Comparison of ENCODE assay signal across 10 mouse cellular contexts in the genomic region with DNA sequence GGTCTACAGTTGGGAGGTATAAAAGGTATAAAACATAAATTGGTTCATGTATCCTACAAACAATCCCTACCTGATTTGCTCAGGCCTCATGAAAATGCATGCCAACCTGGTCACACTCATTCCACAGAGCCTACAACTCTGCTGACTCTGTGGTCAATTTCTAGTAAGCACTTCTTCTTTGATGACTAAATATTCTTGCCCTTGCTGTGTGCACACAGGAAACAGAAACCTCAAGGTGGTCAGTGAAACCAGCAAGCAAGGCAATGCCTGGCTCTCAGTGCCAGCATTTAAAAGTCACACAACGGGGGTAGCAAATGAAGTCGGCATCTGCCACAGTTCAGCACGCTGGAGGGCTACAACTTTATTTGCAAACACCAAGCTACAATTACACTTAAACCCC. TPM values are rescaled to one million over a fixed set of nuclear protein-coding genes. Genes with fewer than 3 reads are reported as not detected.
DNase-seq lines count a peak whose midpoint lies in the region; ATAC-seq lines count a peak whose summit lies in the region.
"Had no signal": no experiment of that assay in that cellular context is flagged by ENCODE, and none has a peak within 500 bp of the region (broad histone marks: within the 10 kb centered on the region; RNA-seq: fewer than 3 reads in every experiment).

No protein-coding gene starts in this region.

- no peak overlapping the region for H3K9ac ChIP-seq in hindbrain, embryonic 11.5 days (ENCODE audit: low read depth, low read length)
- 0 out of 2 replicates have a peak overlapping the region, but pooled peaks have one; percentile 4 for H3K9ac ChIP-seq in embryonic facial prominence, embryonic 13.5 days
- H3K9ac ChIP-seq in hindbrain, embryonic 16.5 days (ENCODE audit: low read depth, low read length), result peak overlapping the region; percentile 49

- H3K9me3 ChIP-seq in hindbrain, embryonic 10.5 days, result peaks cover 3% of the 10 kb centered on the region; the same call in 1 of the 2 replicates
- peaks cover 3% of the 10 kb centered on the region; the same call in 1 of the 2 replicates for H3K9me3 ChIP-seq in hindbrain, embryonic 11.5 days (ENCODE audit: control insufficient read depth, low read length)
- H3K9me3 ChIP-seq in embryonic facial prominence, embryonic 13.5 days, result peaks cover 3% of the 10 kb centered on the region; the same call in 1 of the 2 replicates
- no peaks in the 10 kb centered on the region for H3K9me3 ChIP-seq in hindbrain, embryonic 16.5 days (ENCODE audit: control insufficient read depth, low read length)

- no peak overlapping the region for H3K4me3 ChIP-seq in hindbrain, embryonic 10.5 days
- no peak overlapping the region for H3K4me3 ChIP-seq in hindbrain, embryonic 11.5 days (ENCODE audit: low read depth, low read length)
- H3K4me3 ChIP-seq in embryonic facial prominence, embryonic 13.5 days, result peak overlapping the region; percentile 24
- peak overlapping the region; percentile 39 for H3K4me3 ChIP-seq in hindbrain, embryonic 16.5 days (ENCODE audit: low read length)

- H3K27ac ChIP-seq in hindbrain, embryonic 10.5 days, result peak overlapping the region; percentile 30; the same call in 1 of the 2 replicates
- no peak overlapping the region for H3K27ac ChIP-seq in hindbrain, embryonic 11.5 days (ENCODE audit: low read depth, low read length)
- H3K27ac ChIP-seq in embryonic facial prominence, embryonic 13.5 days, result no peak overlapping the region
- peak overlapping the region; percentile 62; the same call in 1 of the 2 replicates for H3K27ac ChIP-seq in hindbrain, embryonic 16.5 days (ENCODE audit: low read depth, low read length)

- no peaks in the 10 kb centered on the region for H3K27me3 ChIP-seq in hindbrain, embryonic 10.5 days (ENCODE audit: insufficient read depth, poor library complexity, severe bottlenecking)
- H3K27me3 ChIP-seq in hindbrain, embryonic 11.5 days (ENCODE audit: control insufficient read depth, insufficient read depth, low read length), result no peaks in the 10 kb centered on the region
- no peaks in the 10 kb centered on the region for H3K27me3 ChIP-seq in embryonic facial prominence, embryonic 13.5 days
- H3K27me3 ChIP-seq in hindbrain, embryonic 16.5 days (replicated peaks; ENCODE audit: control insufficient read depth, insufficient read depth, low read length), result no peaks in the 10 kb centered on the region

- WGBS in hindbrain, embryonic 10.5 days, result 84% methylated on average over 3 of the region's 3 CpGs
- 84% methylated on average over 3 of the region's 3 CpGs for WGBS in hindbrain, embryonic 11.5 days
- 66% methylated on average over 3 of the region's 3 CpGs for WGBS in embryonic facial prominence, embryonic 13.5 days
- 36% methylated on average over 3 of the region's 3 CpGs for WGBS in hindbrain, embryonic 16.5 days

- ATAC-seq in hindbrain, embryonic 11.5 days (ENCODE audit: low FRiP score), result no peak
- no peak for ATAC-seq in embryonic facial prominence, embryonic 13.5 days (ENCODE audit: insufficient number of reproducible peaks, insufficient read depth, low FRiP score, low TSS enrichment, low read depth)
- no peak for ATAC-seq in hindbrain, embryonic 16.5 days
- ATAC-seq: lung, postnatal 0 days had no signal

- DNase-seq in hindbrain, embryonic 10.5 days (ENCODE audit: low spot score), result no peak
- no peak for DNase-seq in hindbrain, embryonic 11.5 days (ENCODE audit: low spot score)
- peak; percentile 41 to 67 for DNase-seq in natural killer cell, adult 2 months (ENCODE audit: low spot score in 2 of 2)
- no peak for DNase-seq in gastrocnemius, adult 18-20 months (ENCODE audit: low spot score)
- DNase-seq in adrenal gland, adult 8-10 months, result no peak
- no peak for DNase-seq in liver
- DNase-seq: kidney, adult 11 months had no signal

- H3K36me3 ChIP-seq in hindbrain, embryonic 10.5 days, result peaks cover 29% of the 10 kb centered on the region
- H3K36me3 ChIP-seq in hindbrain, embryonic 11.5 days (ENCODE audit: control insufficient read depth, insufficient read depth, low read length), result 0 out of 2 replicates have a peak, but pooled peaks cover 2% of the 10 kb centered on the region
- peaks cover 12% of the 10 kb centered on the region for H3K36me3 ChIP-seq in embryonic facial prominence, embryonic 13.5 days
- peaks cover 3% of the 10 kb centered on the region; the same call in 1 of the 2 replicates for H3K36me3 ChIP-seq in hindbrain, embryonic 16.5 days (ENCODE audit: control insufficient read depth, insufficient read depth, low read length)

- no peak overlapping the region for H3K4me2 ChIP-seq in hindbrain, embryonic 11.5 days (replicated peaks; ENCODE audit: low read depth, low read length)
- peak overlapping the region; percentile 85 for H3K4me2 ChIP-seq in embryonic facial prominence, embryonic 13.5 days
- peak overlapping the region; percentile 79 for H3K4me2 ChIP-seq in hindbrain, embryonic 16.5 days (ENCODE audit: low read length)

- peaks cover 35% of the 10 kb centered on the region for H3K4me1 ChIP-seq in hindbrain, embryonic 10.5 days (replicated peaks)
- H3K4me1 ChIP-seq in hindbrain, embryonic 11.5 days (replicated peaks; ENCODE audit: control insufficient read depth, insufficient read depth, low read length), result no peaks in the 10 kb centered on the region
- H3K4me1 ChIP-seq in embryonic facial prominence, embryonic 13.5 days, result peaks cover 25% of the 10 kb centered on the region
- H3K4me1 ChIP-seq in hindbrain, embryonic 16.5 days (ENCODE audit: control insufficient read depth, insufficient read depth, low read depth, low read length), result peaks cover 20% of the 10 kb centered on the region

RNA-seq across cellular contexts. Expression of a gene that starts 45.2 kb away (rescaled TPM):
- polyA plus RNA-seq in hindbrain, embryonic 10.5 days (2016; fragmentation: Nextera tagmentation; extraction: Ambion mirVana), result 26.7 and 27.5 TPM in 2 replicates
- 32.9 and 41.5 TPM in 2 replicates for polyA plus RNA-seq in hindbrain, embryonic 11.5 days (2014; fragmentation: Nextera tagmentation; extraction: Ambion mirVana)
- 26.6 and 30.4 TPM in 2 replicates for polyA plus RNA-seq in embryonic facial prominence, embryonic 13.5 days (2015; fragmentation: Nextera tagmentation; extraction: Ambion mirVana)
- 38.7 and 39.5 TPM in 2 replicates for polyA plus RNA-seq in hindbrain, embryonic 16.5 days (2015; fragmentation: Nextera tagmentation; extraction: Ambion mirVana)
- total RNA-seq in gastrocnemius, adult 18-20 months (2021), result 1 to 10 TPM; 1.2 to 2.5 TPM
- total RNA-seq in adrenal gland, adult 8-10 months (2022), result 1 to 10 TPM; 3.5 to 6.6 (median 5.2) TPM

RNA-seq across cellular contexts. Expression of a gene that starts 56.9 kb away (rescaled TPM):
- polyA plus RNA-seq in hindbrain, embryonic 10.5 days (2016; fragmentation: Nextera tagmentation; extraction: Ambion mirVana), result 9.3 and 9.6 TPM in 2 replicates
- polyA plus RNA-seq in hindbrain, embryonic 11.5 days (2014; fragmentation: Nextera tagmentation; extraction: Ambion mirVana), result 11.6 and 12.9 TPM in 2 replicates
- 11.1 and 11.5 TPM in 2 replicates for polyA plus RNA-seq in embryonic facial prominence, embryonic 13.5 days (2015; fragmentation: Nextera tagmentation; extraction: Ambion mirVana)
- 15.0 and 15.6 TPM in 2 replicates for polyA plus RNA-seq in hindbrain, embryonic 16.5 days (2015; fragmentation: Nextera tagmentation; extraction: Ambion mirVana)
- 10 to 100 TPM; 15.3 to 18.7 TPM for total RNA-seq in gastrocnemius, adult 18-20 months (2021)
- 10 to 100 TPM; 40.4 to 49.6 (median 42.9) TPM for total RNA-seq in adrenal gland, adult 8-10 months (2022)

Comparison
In these comparisons a context has a peak if more than half of its experiments do, and no peak if none do; other contexts are left out.
1. H3K27ac ChIP-seq: peak in hindbrain, embryonic 10.5 days (single experiment) and hindbrain, embryonic 16.5 days (single experiment); none in hindbrain, embryonic 11.5 days (single experiment) and embryonic facial prominence, embryonic 13.5 days (single experiment).
2. H3K4me3 ChIP-seq: peak in embryonic facial prominence, embryonic 13.5 days (single experiment) and hindbrain, embryonic 16.5 days (single experiment); none in hindbrain, embryonic 10.5 days (single experiment) and hindbrain, embryonic 11.5 days (single experiment).
3. DNase-seq: peak in natural killer cell, adult 2 months (2 of 2); none in hindbrain, embryonic 10.5 days (single experiment), hindbrain, embryonic 11.5 days (single experiment), gastrocnemius, adult 18-20 months (single experiment), adrenal gland, adult 8-10 months (single experiment) and liver (single experiment).